In genomic region chr8:87826013-87826660, GRCm38 (mm10) we compare ENCODE assay signal across 24 mouse cellular contexts.
DNase-seq lines count a peak whose midpoint lies in the region; ATAC-seq lines count a peak whose summit lies in the region.
"Had no signal": no experiment of that assay in that cellular context is flagged by ENCODE, and none has a peak within 500 bp of the region (broad histone marks: within the 10 kb centered on the region; RNA-seq: fewer than 3 reads in every experiment).

No protein-coding gene starts in this region.

- H3K27ac ChIP-seq in hindbrain, embryonic 10.5 days, result 0 out of 2 replicates have a peak overlapping the region, but pooled peaks have one; percentile 12
- H3K27ac ChIP-seq in hindbrain, embryonic 13.5 days, result no peak overlapping the region
- H3K27ac ChIP-seq: forebrain, embryonic 12.5 days; heart, embryonic 15.5 days; intestine, embryonic 15.5 days; limb, embryonic 15.5 days; liver, embryonic 14.5 days; lung, embryonic 15.5 days; midbrain, embryonic 12.5 days; neural tube, embryonic 12.5 days had no signal

- no peaks in the 10 kb centered on the region for H3K27me3 ChIP-seq in hindbrain, embryonic 10.5 days (ENCODE audit: insufficient read depth, poor library complexity, severe bottlenecking)
- no peaks in the 10 kb centered on the region for H3K27me3 ChIP-seq in hindbrain, embryonic 13.5 days
- H3K27me3 ChIP-seq: forebrain, embryonic 12.5 days; heart, embryonic 15.5 days; intestine, embryonic 15.5 days; limb, embryonic 15.5 days; lung, embryonic 15.5 days; midbrain, embryonic 12.5 days; neural tube, embryonic 12.5 days had no signal

- no peak overlapping the region for H3K4me3 ChIP-seq in hindbrain, embryonic 10.5 days
- no peak overlapping the region for H3K4me3 ChIP-seq in hindbrain, embryonic 13.5 days
- H3K4me3 ChIP-seq: forebrain, embryonic 12.5 days; heart, embryonic 15.5 days; intestine, embryonic 15.5 days; limb, embryonic 15.5 days; lung, embryonic 15.5 days; midbrain, embryonic 12.5 days; neural tube, embryonic 12.5 days had no signal

- H3K9me3 ChIP-seq in hindbrain, embryonic 10.5 days, result no peaks in the 10 kb centered on the region
- no peaks in the 10 kb centered on the region for H3K9me3 ChIP-seq in hindbrain, embryonic 13.5 days
- H3K9me3 ChIP-seq: forebrain, embryonic 12.5 days; heart, embryonic 15.5 days; intestine, embryonic 15.5 days; limb, embryonic 15.5 days; lung, embryonic 15.5 days; midbrain, embryonic 12.5 days; neural tube, embryonic 12.5 days had no signal

- no peak overlapping the region for H3K4me2 ChIP-seq in hindbrain, embryonic 13.5 days
- H3K4me2 ChIP-seq: forebrain, embryonic 12.5 days; heart, embryonic 15.5 days; intestine, embryonic 15.5 days; limb, embryonic 15.5 days; lung, embryonic 15.5 days; midbrain, embryonic 12.5 days; neural tube, embryonic 12.5 days had no signal

- peaks cover 15% of the 10 kb centered on the region for H3K36me3 ChIP-seq in hindbrain, embryonic 10.5 days
- H3K36me3 ChIP-seq in hindbrain, embryonic 13.5 days, result no peaks in the 10 kb centered on the region
- H3K36me3 ChIP-seq: forebrain, embryonic 12.5 days; heart, embryonic 15.5 days; intestine, embryonic 15.5 days; limb, embryonic 15.5 days; lung, embryonic 15.5 days; midbrain, embryonic 12.5 days; neural tube, embryonic 12.5 days had no signal

- DNase-seq in cerebellum, adult 9-10 months, result peak; percentile 32
- no peak for DNase-seq in hindbrain, embryonic 10.5 days (ENCODE audit: low spot score)
- DNase-seq in testis, postnatal 10 days (ENCODE audit: low spot score), result peak; percentile 59
- DNase-seq in testis, postnatal 14 days (ENCODE audit: low spot score), result no peak
- DNase-seq: adrenal gland, postnatal 36 days; gastrocnemius, postnatal 36 days; heart, postnatal 36 days; kidney, adult 8-10 months; kidney, postnatal 14 days; layer of hippocampus, postnatal 36 days; right cerebral cortex, postnatal 14 days; thymus, postnatal 14 days had no signal

- H3K4me1 ChIP-seq in hindbrain, embryonic 10.5 days (replicated peaks), result peaks cover 83% of the 10 kb centered on the region
- H3K4me1 ChIP-seq in hindbrain, embryonic 13.5 days (replicated peaks), result peaks cover 65% of the 10 kb centered on the region

- no peak for ATAC-seq in cerebellum, adult (ENCODE audit: insufficient number of reproducible peaks, low FRiP score, low TSS enrichment)
- ATAC-seq in hindbrain, embryonic 13.5 days (ENCODE audit: low FRiP score), result no peak
- ATAC-seq in granulocyte monocyte progenitor cell, adult 5-6 weeks (replicated peaks; ENCODE audit: poor library complexity, severe bottlenecking), result no peak
- ATAC-seq: hindbrain, embryonic 16.5 days; intestine, embryonic 15.5 days had no signal

- WGBS in hindbrain, embryonic 10.5 days, result 89% methylated on average over 9 of the region's 9 CpGs
- 79% methylated on average over 9 of the region's 9 CpGs for WGBS in hindbrain, embryonic 13.5 days

- no peak overlapping the region for H3K9ac ChIP-seq in hindbrain, embryonic 13.5 days
- H3K9ac ChIP-seq: forebrain, embryonic 12.5 days; heart, embryonic 15.5 days; intestine, embryonic 15.5 days; limb, embryonic 15.5 days; liver, embryonic 14.5 days; lung, embryonic 15.5 days; midbrain, embryonic 12.5 days; neural tube, embryonic 12.5 days had no signal

Comparison
In these comparisons a context has a peak if more than half of its experiments do, and no peak if none do; other contexts are left out.
1. DNase-seq: peak in cerebellum, adult 9-10 months (single experiment) and testis, postnatal 10 days (single experiment); none in hindbrain, embryonic 10.5 days (single experiment) and testis, postnatal 14 days (single experiment).